Mouse (Mus musculus) erythroblast, embryonic 14.5 days (primary cell): ENCODE results near the gene Ttyh3. TPM values are rescaled to one million over a fixed set of nuclear protein-coding genes. Genes with fewer than 3 reads are reported as not detected.

Experiments used
- H3K27me3 ChIP-seq: 2 replicates; pipeline ENCODE4 v1.6.1; 2012; ENCODE audit warnings: inconsistent platforms; ENCODE audit not compliant: control insufficient read depth
- H3K36me3 ChIP-seq: 2 replicates; pipeline ENCODE4 v1.6.1; 2012; ENCODE audit warnings: mild to moderate bottlenecking, inconsistent platforms; ENCODE audit not compliant: control insufficient read depth
- H3K4me1 ChIP-seq: 2 replicates; pipeline ENCODE4 v1.6.1; 2012; ENCODE audit warnings: inconsistent platforms; ENCODE audit not compliant: control insufficient read depth
- H3K4me3 ChIP-seq: replicated peaks from 2 replicates; pipeline ENCODE3; 2012; ENCODE audit warnings: moderate library complexity, mild to moderate bottlenecking, inconsistent platforms
- H3K9me3 ChIP-seq: 2 replicates; pipeline ENCODE4 v1.6.1; 2012; ENCODE audit warnings: low read length, inconsistent platforms, mixed read lengths; ENCODE audit not compliant: control insufficient read depth
- GATA1 ChIP-seq: IDR thresholded peaks from 2 replicates; pipeline ENCODE4 v1.6.1; 2012; ENCODE audit warnings: low read length, inconsistent platforms, mixed read lengths
- TAL1 ChIP-seq: IDR thresholded peaks from 3 replicates; pipeline ENCODE4 v1.6.1; 2012; ENCODE audit warnings: low read length, inconsistent platforms, mixed read lengths
- polyA plus RNA-seq: library from polyadenylated mRNA; stranded (reverse); fragments of >175 nt; gene quantifications from 2 replicates; pipeline ENCODE4 v1.2.3, GENCODE M21; 2012

Ttyh3 gene
- polyA plus RNA-seq, 1 experiment: 8.9 TPM

DNA sequence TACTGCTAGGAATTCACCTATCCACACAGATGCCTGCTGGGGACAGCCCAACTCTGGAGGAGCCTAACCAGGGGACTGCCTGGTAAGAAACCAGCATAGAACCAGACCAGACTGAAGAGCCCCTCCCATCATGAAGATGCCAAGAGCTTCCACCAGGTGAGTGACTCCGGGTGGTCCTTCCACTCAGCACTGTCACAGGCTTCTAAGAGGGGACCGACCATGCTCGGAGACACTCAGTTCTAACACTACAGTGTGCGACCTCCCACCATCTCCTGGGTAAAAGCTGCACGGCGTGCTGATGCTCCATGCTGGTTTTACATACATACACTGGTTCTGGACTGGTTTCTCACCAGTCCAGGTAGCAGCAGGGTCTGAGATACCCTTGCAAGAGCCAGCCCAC, 2.7 kb downstream of the Ttyh3 start:
- TF ChIP-seq GATA1 (no peak), TAL1 (no peak)
- Histone ChIP-seq H3K4me1 (peaks cover 90% of the 10 kb centered on the region), H3K27me3 (peaks cover 3% of the 10 kb centered on the region; the same call in 1 of the 2 replicates), H3K4me3 (no peak overlapping the region), H3K36me3 (peaks cover 29% of the 10 kb centered on the region), H3K9me3 (no peaks in the 10 kb centered on the region)

DNA sequence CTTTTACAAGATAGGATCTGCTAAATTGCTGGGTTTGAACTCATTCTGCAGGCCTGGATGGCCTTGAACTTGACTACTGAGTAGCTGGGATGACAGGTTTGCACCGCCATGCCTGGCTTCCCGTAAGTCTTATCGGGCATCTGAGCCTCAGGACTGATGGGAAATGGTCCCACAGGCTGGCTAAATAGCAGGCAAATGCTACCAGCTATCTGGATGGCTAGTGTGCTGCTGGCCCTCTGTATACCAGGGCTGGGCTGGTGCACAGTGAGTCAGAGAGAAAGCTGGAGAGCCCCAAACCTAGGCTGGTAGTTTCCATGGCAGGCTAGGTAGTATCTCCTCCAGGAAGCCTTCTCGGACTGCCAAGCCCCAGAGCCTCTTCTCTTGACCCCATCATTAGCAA, 3.4 kb downstream of the Ttyh3 start:
- no peaks in the 10 kb centered on the region for H3K27me3 ChIP-seq
- peak overlapping the region; percentile 47 for H3K4me3 ChIP-seq
- TF ChIP-seq GATA1 (no peak; the same call in 1 of the 2 replicates), TAL1 (no peak)
- H3K4me1 ChIP-seq: peaks cover 85% of the 10 kb centered on the region
- peaks cover 29% of the 10 kb centered on the region for H3K36me3 ChIP-seq
- H3K9me3 ChIP-seq: no peaks in the 10 kb centered on the region

DNA sequence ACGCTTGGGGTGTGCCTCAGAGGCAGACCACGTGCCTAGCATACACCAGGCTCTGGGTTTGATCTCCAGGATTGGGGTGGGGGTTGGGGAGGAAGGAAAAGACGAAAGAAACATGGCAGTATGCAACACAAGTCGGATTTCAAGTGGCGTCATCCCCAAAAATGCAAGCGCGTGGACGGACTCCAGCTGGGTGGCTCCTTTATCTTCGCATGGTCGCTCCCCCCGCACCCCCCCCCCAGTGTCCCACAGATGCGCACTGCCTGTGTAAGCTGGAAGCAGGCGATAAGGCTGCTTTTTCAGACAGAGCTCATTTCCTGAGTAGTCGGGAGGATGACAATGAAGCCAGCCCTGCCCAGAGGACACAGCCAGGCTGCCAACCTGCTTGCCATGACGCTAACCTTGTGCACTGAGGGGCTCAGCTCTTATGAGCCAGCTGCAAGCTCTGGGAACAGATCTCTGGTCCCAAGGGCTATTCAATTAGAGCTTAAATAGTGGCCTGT, 4.1 kb downstream of the Ttyh3 start:
- Histone ChIP-seq H3K4me1 (peaks cover 78% of the 10 kb centered on the region), H3K36me3 (peaks cover 33% of the 10 kb centered on the region), H3K4me3 (peak overlapping the region; percentile 47), H3K9me3 (no peaks in the 10 kb centered on the region), H3K27me3 (no peaks in the 10 kb centered on the region)
- peak; percentile 70 for TF ChIP-seq GATA1
- TF ChIP-seq TAL1: peak; percentile 85

DNA sequence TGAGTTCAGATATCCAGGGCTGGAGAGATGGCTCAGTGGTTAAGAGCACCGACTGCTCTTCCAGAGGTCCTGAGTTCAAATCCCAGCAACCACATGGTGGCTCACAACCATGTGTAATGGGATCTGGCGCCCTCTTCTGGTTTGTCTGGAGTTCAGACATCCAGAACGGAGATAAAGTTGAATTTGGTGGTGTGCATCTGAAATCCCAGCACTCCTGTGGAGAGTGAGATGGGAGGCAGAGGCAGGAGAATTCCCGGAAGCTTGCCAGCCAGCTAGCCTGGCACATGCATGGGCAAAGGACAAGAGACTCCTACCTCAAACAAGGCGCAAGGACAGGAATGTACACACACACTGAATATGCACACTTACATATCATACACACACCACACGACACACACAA, 4.6 kb downstream of the Ttyh3 start:
- Histone ChIP-seq H3K4me3 (peak overlapping the region; percentile 47), H3K9me3 (no peaks in the 10 kb centered on the region), H3K27me3 (no peaks in the 10 kb centered on the region), H3K36me3 (peaks cover 37% of the 10 kb centered on the region), H3K4me1 (peaks cover 73% of the 10 kb centered on the region)
- TF ChIP-seq TAL1 (no peak), GATA1 (no peak)

DNA sequence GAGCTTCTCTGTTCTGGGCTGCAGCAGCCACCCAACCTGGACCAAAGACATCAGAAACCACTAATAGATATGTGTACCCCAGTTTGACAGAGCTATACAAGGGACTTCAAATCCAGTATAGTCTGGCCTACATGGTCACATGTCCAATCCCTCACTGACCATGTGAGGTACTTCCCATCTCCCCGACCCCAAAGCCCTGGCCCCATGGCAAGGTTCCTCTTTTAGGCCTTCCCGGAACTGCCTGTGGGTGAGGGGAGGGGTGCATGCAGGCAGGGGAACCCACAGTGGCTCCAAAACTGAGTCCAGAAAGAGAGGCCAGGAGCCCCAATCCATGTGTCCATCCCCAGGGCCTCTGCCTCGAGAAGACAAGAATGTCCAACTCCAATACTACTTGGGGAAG, 6.8 kb downstream of the Ttyh3 start:
- H3K27me3 ChIP-seq: no peaks in the 10 kb centered on the region
- H3K4me3 ChIP-seq: no peak overlapping the region
- H3K36me3 ChIP-seq: peaks cover 49% of the 10 kb centered on the region
- H3K4me1 ChIP-seq: peaks cover 54% of the 10 kb centered on the region
- no peaks in the 10 kb centered on the region for H3K9me3 ChIP-seq
- TF ChIP-seq GATA1 (no peak), TAL1 (no peak)

DNA sequence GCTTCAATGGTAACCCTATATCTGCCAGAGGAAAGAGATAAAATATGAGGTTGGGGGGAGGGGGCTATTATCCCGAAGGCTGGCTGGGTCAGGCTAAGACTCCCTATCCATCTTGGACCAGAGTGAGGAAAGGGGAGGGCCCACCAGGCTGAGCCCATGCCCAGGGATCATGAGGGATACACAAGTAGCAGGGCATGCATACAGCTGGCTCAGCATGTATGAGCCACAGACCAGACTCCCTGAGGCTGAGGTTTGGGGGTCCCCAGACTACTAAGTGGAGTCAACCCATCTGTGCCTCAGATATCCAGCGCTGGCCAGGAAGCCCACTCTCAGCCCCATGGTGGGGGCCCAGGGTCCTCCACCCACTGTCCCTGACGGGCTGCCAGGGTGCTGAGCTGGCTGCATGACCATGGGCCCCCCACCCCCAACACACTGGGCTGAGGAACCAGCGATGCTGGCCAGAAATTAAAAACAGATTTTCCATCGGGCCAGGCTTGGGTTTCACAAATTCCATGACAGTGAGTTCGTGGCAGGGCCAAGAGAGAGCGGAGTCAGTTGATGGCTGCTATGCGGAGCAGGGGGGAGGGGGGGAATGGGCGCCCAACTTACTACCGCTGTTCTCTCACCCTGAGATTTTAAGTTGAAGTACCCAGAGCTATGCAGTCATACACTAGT, 7.4 kb downstream of the Ttyh3 start:
- no peaks in the 10 kb centered on the region for H3K27me3 ChIP-seq
- peaks cover 52% of the 10 kb centered on the region for H3K4me1 ChIP-seq
- TF ChIP-seq TAL1: no peak
- H3K4me3 ChIP-seq: no peak overlapping the region
- peaks cover 47% of the 10 kb centered on the region for H3K36me3 ChIP-seq
- H3K9me3 ChIP-seq: no peaks in the 10 kb centered on the region

DNA sequence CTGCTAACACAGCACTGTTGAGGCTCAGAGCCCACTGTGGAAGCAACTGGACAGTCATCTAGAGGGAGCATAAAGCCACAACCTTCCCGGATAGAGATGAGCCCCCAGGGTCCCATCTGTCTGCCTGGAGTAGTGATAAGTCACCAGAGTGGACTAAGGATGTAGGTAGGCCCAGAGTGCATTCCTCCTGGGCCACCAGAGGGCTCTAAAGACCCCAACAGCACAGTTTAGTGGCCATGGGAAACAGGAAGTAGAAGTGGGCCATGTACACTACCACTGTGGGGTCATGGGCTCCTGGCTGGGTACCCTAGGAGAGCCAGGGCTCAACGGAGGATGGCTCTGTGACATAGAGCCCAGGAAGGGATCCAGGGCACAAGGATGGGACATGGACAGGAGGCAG, 8.0 kb downstream of the Ttyh3 start:
- H3K27me3 ChIP-seq: no peaks in the 10 kb centered on the region
- H3K36me3 ChIP-seq: peaks cover 46% of the 10 kb centered on the region
- no peak overlapping the region for H3K4me3 ChIP-seq
- no peak for TF ChIP-seq GATA1
- no peak for TF ChIP-seq TAL1
- no peaks in the 10 kb centered on the region for H3K9me3 ChIP-seq
- peaks cover 46% of the 10 kb centered on the region for H3K4me1 ChIP-seq

DNA sequence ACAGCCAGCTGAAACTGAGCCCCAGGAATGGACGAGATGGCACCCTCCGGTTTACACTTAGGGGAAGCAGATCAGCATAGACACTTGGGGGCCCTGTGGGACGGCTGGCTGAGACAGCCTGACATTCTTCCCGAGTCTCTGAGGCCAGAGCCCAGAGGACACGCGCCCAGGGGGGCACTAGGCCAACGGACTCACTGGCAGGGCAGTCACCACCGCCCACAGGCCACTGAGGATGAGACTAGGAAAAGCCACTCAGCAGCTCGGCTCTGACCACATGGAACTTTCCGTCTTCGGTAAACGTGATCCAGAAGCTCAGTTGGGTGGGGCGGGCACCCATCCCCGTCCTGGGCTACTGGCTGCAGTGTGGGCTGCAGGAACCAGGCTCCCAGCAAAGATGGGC, 9.0 kb downstream of the Ttyh3 start:
- Histone ChIP-seq H3K27me3 (no peaks in the 10 kb centered on the region), H3K4me3 (no peak overlapping the region), H3K4me1 (peaks cover 36% of the 10 kb centered on the region), H3K9me3 (no peaks in the 10 kb centered on the region), H3K36me3 (peaks cover 52% of the 10 kb centered on the region)
- no peak for TF ChIP-seq TAL1
- no peak for TF ChIP-seq GATA1

DNA sequence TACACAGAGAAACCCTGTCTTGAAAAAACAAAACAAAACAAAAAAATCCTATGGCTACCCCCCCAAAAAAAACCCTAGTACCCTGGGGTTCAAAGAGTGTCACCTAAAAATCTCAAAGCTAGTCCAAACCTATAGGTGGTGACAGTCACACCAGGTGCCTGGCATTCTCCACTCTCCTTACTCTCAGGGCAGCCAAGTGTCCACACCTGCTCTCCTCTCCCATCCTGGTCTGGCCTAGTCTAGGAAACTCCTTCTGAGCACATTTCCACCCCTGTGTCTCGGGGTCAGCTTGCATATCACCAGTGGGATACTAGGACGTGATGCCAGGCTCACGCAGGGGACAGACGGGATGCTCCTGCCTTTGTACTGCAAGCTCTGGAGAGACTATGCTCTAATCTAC, 9.5 kb downstream of the Ttyh3 start:
- TF ChIP-seq GATA1: no peak
- no peak for TF ChIP-seq TAL1
- Histone ChIP-seq H3K36me3 (peaks cover 56% of the 10 kb centered on the region), H3K27me3 (no peaks in the 10 kb centered on the region), H3K4me1 (peaks cover 31% of the 10 kb centered on the region), H3K9me3 (no peaks in the 10 kb centered on the region), H3K4me3 (no peak overlapping the region)

DNA sequence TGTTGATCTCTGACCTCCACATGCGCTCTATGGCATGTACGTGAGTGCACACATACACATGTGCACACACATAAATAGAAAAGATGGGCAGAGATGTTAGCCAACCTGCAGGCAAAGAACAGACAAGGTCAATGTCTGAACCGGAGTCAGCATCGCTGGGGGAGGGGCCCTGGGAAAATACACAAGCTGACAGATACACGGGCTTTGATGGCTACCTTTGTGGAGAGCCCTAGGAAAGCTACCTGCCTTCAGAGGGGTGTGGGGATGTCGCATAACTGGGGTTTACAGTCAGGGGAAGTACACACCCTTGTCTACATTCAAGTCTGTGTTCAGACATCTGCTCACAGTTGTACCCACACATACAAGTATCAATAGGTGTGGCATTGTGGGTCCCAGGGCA, 10.3 kb downstream of the Ttyh3 start:
- Histone ChIP-seq H3K36me3 (peaks cover 56% of the 10 kb centered on the region), H3K4me1 (peaks cover 22% of the 10 kb centered on the region), H3K27me3 (no peaks in the 10 kb centered on the region), H3K9me3 (no peaks in the 10 kb centered on the region), H3K4me3 (no peak overlapping the region)
- no peak for TF ChIP-seq GATA1
- no peak for TF ChIP-seq TAL1
